Comparison of ENCODE assay signal across 8 mouse cellular contexts in the genomic region with DNA sequence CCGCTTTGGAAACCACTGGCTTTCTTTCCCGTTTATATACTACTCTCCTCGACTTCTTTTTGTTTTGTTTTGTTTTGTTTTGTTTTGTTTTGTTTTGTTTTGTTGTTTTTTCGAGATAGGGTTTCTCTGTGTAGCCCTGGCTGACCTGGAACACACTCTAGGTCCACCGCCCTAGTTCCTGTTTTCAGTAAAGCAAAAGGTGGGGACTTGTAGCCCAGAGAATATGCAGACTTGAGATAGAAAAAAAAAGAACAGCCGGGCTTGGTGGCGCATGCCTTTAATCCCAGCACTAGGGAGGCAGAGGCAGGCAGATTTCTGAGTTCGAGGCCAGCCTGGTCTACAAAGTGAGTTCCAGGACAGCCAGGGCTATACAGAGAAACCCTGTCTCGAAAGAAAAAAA. TPM values are rescaled to one million over a fixed set of nuclear protein-coding genes. Genes with fewer than 3 reads are reported as not detected.
DNase-seq lines count a peak whose midpoint lies in the region; ATAC-seq and TF ChIP-seq lines count a peak whose summit lies in the region.
"Not testable (repeated sequence)": the region's sequence is repeated elsewhere in the genome, so short reads cannot be mapped to it uniquely, and the experiment has no call there.

No protein-coding gene starts in this region.

- not testable (repeated sequence) for DNase-seq in ES-E14 (ENCODE audit: low read depth, low spot score); forebrain, embryonic 10.5 days (ENCODE audit: extremely low spot score, low spot score); limb, embryonic 11.5 days (ENCODE audit: low spot score); midbrain, postnatal 0 days (ENCODE audit: low spot score); stomach, postnatal 0 days (ENCODE audit: low spot score)

- peak overlapping the region; percentile 73; the same call in 1 of the 2 replicates for H3K9ac ChIP-seq in ES-E14 (ENCODE audit: insufficient read depth, low read depth, low read length, poor library complexity, severe bottlenecking)
- not testable (repeated sequence) for H3K9ac ChIP-seq in heart, embryonic 11.5 days (ENCODE audit: low read depth, low read length); hindbrain, embryonic 16.5 days (ENCODE audit: low read depth, low read length); limb, embryonic 11.5 days (ENCODE audit: low read length); lung, embryonic 15.5 days; midbrain, postnatal 0 days (replicated peaks; ENCODE audit: low read length, poor library complexity, severe bottlenecking); stomach, postnatal 0 days (ENCODE audit: low read length)

- 77% methylated on average over 9 of the region's 9 CpGs for WGBS in forebrain, embryonic 10.5 days
- WGBS in heart, embryonic 11.5 days (ENCODE audit: insufficient replicate concordance): 65% methylated on average over 9 of the region's 9 CpGs
- 69% methylated on average over 9 of the region's 9 CpGs for WGBS in hindbrain, embryonic 16.5 days
- 74% methylated on average over 9 of the region's 9 CpGs for WGBS in limb, embryonic 11.5 days
- 57% methylated on average over 9 of the region's 9 CpGs for WGBS in lung, embryonic 15.5 days
- 66% methylated on average over 9 of the region's 9 CpGs for WGBS in midbrain, postnatal 0 days
- 60% methylated on average over 9 of the region's 9 CpGs for WGBS in stomach, postnatal 0 days

- not testable (repeated sequence) for H3K9me3 ChIP-seq in ES-E14 (ENCODE audit: control insufficient read depth, insufficient read depth, low read depth, low read length); forebrain, embryonic 10.5 days; heart, embryonic 11.5 days (replicated peaks; ENCODE audit: control insufficient read depth, low read length); hindbrain, embryonic 16.5 days (ENCODE audit: control insufficient read depth, low read length); limb, embryonic 11.5 days (ENCODE audit: control insufficient read depth, low read length); lung, embryonic 15.5 days; midbrain, postnatal 0 days (ENCODE audit: low read length); stomach, postnatal 0 days (ENCODE audit: control insufficient read depth, low read length)

- H3K27ac ChIP-seq in ES-E14 (ENCODE audit: insufficient read depth, low read depth, low read length, poor library complexity, severe bottlenecking): peak overlapping the region; percentile 90; the same call in 1 of the 2 replicates
- not testable (repeated sequence) for H3K27ac ChIP-seq in forebrain, embryonic 10.5 days; heart, embryonic 11.5 days (ENCODE audit: low read depth, low read length); hindbrain, embryonic 16.5 days (ENCODE audit: low read depth, low read length); limb, embryonic 11.5 days (replicated peaks; ENCODE audit: low read depth, low read length); lung, embryonic 15.5 days; midbrain, postnatal 0 days (ENCODE audit: low read depth, low read length); stomach, postnatal 0 days (replicated peaks)

- H3K4me3 ChIP-seq in ES-E14 (ENCODE audit: insufficient read depth in 1 of 2, low read depth in 1 of 2, low read length in 2 of 2, poor library complexity in 1 of 2, severe bottlenecking in 1 of 2): peak overlapping the region; percentile 63 to 91
- peak overlapping the region; percentile 78 for H3K4me3 ChIP-seq in forebrain, embryonic 10.5 days
- H3K4me3 ChIP-seq in heart, embryonic 11.5 days (ENCODE audit: low read depth, low read length): peak overlapping the region; percentile 76
- H3K4me3 ChIP-seq in hindbrain, embryonic 16.5 days (ENCODE audit: low read length): peak overlapping the region; percentile 70
- H3K4me3 ChIP-seq in limb, embryonic 11.5 days (ENCODE audit: low read depth, low read length): not testable (repeated sequence)
- peak overlapping the region; percentile 85 for H3K4me3 ChIP-seq in lung, embryonic 15.5 days
- peak overlapping the region; percentile 62; the same call in 1 of the 2 replicates for H3K4me3 ChIP-seq in midbrain, postnatal 0 days (ENCODE audit: low read depth, low read length)
- peak overlapping the region; percentile 60 for H3K4me3 ChIP-seq in stomach, postnatal 0 days (ENCODE audit: low read depth, low read length)

- H3K36me3 ChIP-seq in ES-E14 (ENCODE audit: control insufficient read depth, insufficient read depth, low read length, poor library complexity, severe bottlenecking); forebrain, embryonic 10.5 days (replicated peaks); heart, embryonic 11.5 days (ENCODE audit: control insufficient read depth, insufficient read depth, low read length); hindbrain, embryonic 16.5 days (ENCODE audit: control insufficient read depth, insufficient read depth, low read length); limb, embryonic 11.5 days (ENCODE audit: control insufficient read depth, insufficient read depth, low read length); lung, embryonic 15.5 days; midbrain, postnatal 0 days (ENCODE audit: insufficient read depth, low read length); stomach, postnatal 0 days (ENCODE audit: control insufficient read depth, insufficient read depth, low read length): not testable (repeated sequence)

- not testable (repeated sequence) for H3K27me3 ChIP-seq in forebrain, embryonic 10.5 days (ENCODE audit: poor library complexity, severe bottlenecking); heart, embryonic 11.5 days (ENCODE audit: control insufficient read depth, insufficient read depth, low read length); hindbrain, embryonic 16.5 days (replicated peaks; ENCODE audit: control insufficient read depth, insufficient read depth, low read length); limb, embryonic 11.5 days (ENCODE audit: control insufficient read depth, insufficient read depth, low read length); lung, embryonic 15.5 days; midbrain, postnatal 0 days (ENCODE audit: insufficient read depth, low read length); stomach, postnatal 0 days (ENCODE audit: control insufficient read depth, insufficient read depth, low read length)

- in situ Hi-C loops in ES-E14 (cut with MboI; ENCODE audit: low sequenced_read_pairs in 2 of 2, unreplicated experiment in 2 of 2): not testable (repeated sequence)

- not testable (repeated sequence) for TF ChIP-seq EP300 in stomach, postnatal 0 days (optimal IDR thresholded peaks at IDR 0.05)

- H3K4me1 ChIP-seq in ES-E14 (ENCODE audit: control insufficient read depth in 2 of 2, insufficient read depth in 2 of 2, low read length in 2 of 2, poor library complexity in 1 of 2); heart, embryonic 11.5 days (ENCODE audit: control insufficient read depth, insufficient read depth, low read length); hindbrain, embryonic 16.5 days (ENCODE audit: control insufficient read depth, insufficient read depth, low read depth, low read length); limb, embryonic 11.5 days (ENCODE audit: control insufficient read depth, insufficient read depth, low read length); lung, embryonic 15.5 days; midbrain, postnatal 0 days (ENCODE audit: insufficient read depth, low read length); stomach, postnatal 0 days (replicated peaks; ENCODE audit: control insufficient read depth, insufficient read depth): not testable (repeated sequence)
- peaks cover 13% of the 10 kb centered on the region for H3K4me1 ChIP-seq in forebrain, embryonic 10.5 days

- not testable (repeated sequence) for TF ChIP-seq CTCF in midbrain, postnatal 0 days (IDR thresholded peaks at IDR 0.05); stomach, postnatal 0 days (IDR thresholded peaks at IDR 0.05; ENCODE audit: low read depth)

- peak overlapping the region; percentile 66 for H3K4me2 ChIP-seq in heart, embryonic 11.5 days
- H3K4me2 ChIP-seq in hindbrain, embryonic 16.5 days (ENCODE audit: low read length): peak overlapping the region; percentile 91
- peak overlapping the region; percentile 58 for H3K4me2 ChIP-seq in limb, embryonic 11.5 days (ENCODE audit: low read depth, severe bottlenecking)
- H3K4me2 ChIP-seq in lung, embryonic 15.5 days: peak overlapping the region; percentile 90
- peak overlapping the region; percentile 93 for H3K4me2 ChIP-seq in midbrain, postnatal 0 days (ENCODE audit: low read depth, low read length, poor library complexity, severe bottlenecking)
- peak overlapping the region; percentile 74 for H3K4me2 ChIP-seq in stomach, postnatal 0 days (replicated peaks; ENCODE audit: low read depth)

- ATAC-seq in heart, embryonic 11.5 days (replicated peaks; ENCODE audit: insufficient number of reproducible peaks, low FRiP score, low TSS enrichment); hindbrain, embryonic 16.5 days; limb, embryonic 11.5 days (ENCODE audit: insufficient number of reproducible peaks, low FRiP score, low TSS enrichment, low read depth); lung, embryonic 15.5 days (ENCODE audit: borderline replicate concordance, extremely low read depth, low FRiP score, low TSS enrichment); midbrain, postnatal 0 days (ENCODE audit: low FRiP score); stomach, postnatal 0 days (ENCODE audit: low FRiP score, low TSS enrichment): not testable (repeated sequence)

RNA-seq across cellular contexts. Expression of gene Helb, which starts 0.7 kb away (rescaled TPM):
- total RNA-seq in ES-E14 (2012; rRNA removed): 26.6 and 38.3 TPM in 2 replicates
- polyA plus RNA-seq in forebrain, embryonic 10.5 days (2016; fragmentation: Nextera tagmentation; extraction: Ambion mirVana): 5.2 and 5.3 TPM in 2 replicates
- polyA plus RNA-seq in heart, embryonic 11.5 days (2014; fragmentation: Nextera tagmentation; extraction: Ambion mirVana): 5.8 and 5.9 TPM in 2 replicates
- polyA plus RNA-seq in hindbrain, embryonic 16.5 days (2015; fragmentation: Nextera tagmentation; extraction: Ambion mirVana): 1.9 and 2.8 TPM in 2 replicates
- polyA plus RNA-seq in limb, embryonic 11.5 days (2014; fragmentation: Nextera tagmentation; extraction: Ambion mirVana): 5.5 and 6.2 TPM in 2 replicates
- polyA plus RNA-seq in lung, embryonic 15.5 days (2015; fragmentation: Nextera tagmentation; extraction: Ambion mirVana): 5.1 and 5.2 TPM in 2 replicates
- total RNA-seq in midbrain, postnatal 0 days (2014; rRNA removed): 1.8 and 4.2 TPM in 2 replicates
- polyA plus RNA-seq in midbrain, postnatal 0 days (2015; fragmentation: Nextera tagmentation; extraction: Ambion mirVana): 1.5 and 1.7 TPM in 2 replicates
- 2.7 and 3.1 TPM in 2 replicates for polyA plus RNA-seq in stomach, postnatal 0 days (2015; fragmentation: Nextera tagmentation; extraction: Ambion mirVana)
